Mouse (Mus musculus) olfactory bulb, adult 2 months (tissue): Measurements from ENCODE around the gene Sipa1.

Experiments
- CTCF ChIP-seq: fragments of 200-500 bp; IDR thresholded peaks from 2 replicates; pipeline ENCODE4 v1.5.1; 2012; ENCODE audit warnings: low read depth, mild to moderate bottlenecking, low read length, moderate library complexity; ENCODE audit not compliant: insufficient read depth
- POLR2A ChIP-seq: fragments of 200-500 bp; IDR thresholded peaks from 2 replicates; pipeline ENCODE4 v1.6.1; 2012; ENCODE audit warnings: mild to moderate bottlenecking, low read depth, low read length, moderate library complexity; ENCODE audit not compliant: insufficient read depth

GRCm38 (mm10) chr19:5621884-5622283 is 41.6 kb downstream of the Sipa1 start:
- no peak for TF ChIP-seq CTCF
- TF ChIP-seq POLR2A = no peak
